Mouse (Mus musculus) hematopoietic stem cell, adult 5-6 weeks (primary cell): Measurements from ENCODE around the gene Ccdc32. TPM values are rescaled to one million over a fixed set of nuclear protein-coding genes. Genes with fewer than 3 reads are reported as not detected.

Source experiments
- ATAC-seq, 2 experiments: fragments of 125-278 bp in 1 of 2; replicated peaks in 1 of 2; 2 replicates each; pipeline ENCODE4 v1.8.0; 2016 to 2017; ENCODE audit warnings: inconsistent platforms in 2 of 2, mild to moderate bottlenecking in 2 of 2, moderate number of reproducible peaks in 2 of 2, low read depth in 1 of 2, moderate TSS enrichment in 1 of 2; ENCODE audit not compliant: low FRiP score in 2 of 2, poor library complexity in 2 of 2, severe bottlenecking in 2 of 2, insufficient read depth in 1 of 2, low TSS enrichment in 1 of 2
- total RNA-seq: library from RNA; stranded (forward); fragments of 172-1452, 232-1000 nt; gene quantifications from 2 replicates; pipeline ENCODE4 v1.2.3, GENCODE M21; 2017

Ccdc32 gene
- 8.0 and 16.3 TPM in 2 replicates for total RNA-seq

DNA sequence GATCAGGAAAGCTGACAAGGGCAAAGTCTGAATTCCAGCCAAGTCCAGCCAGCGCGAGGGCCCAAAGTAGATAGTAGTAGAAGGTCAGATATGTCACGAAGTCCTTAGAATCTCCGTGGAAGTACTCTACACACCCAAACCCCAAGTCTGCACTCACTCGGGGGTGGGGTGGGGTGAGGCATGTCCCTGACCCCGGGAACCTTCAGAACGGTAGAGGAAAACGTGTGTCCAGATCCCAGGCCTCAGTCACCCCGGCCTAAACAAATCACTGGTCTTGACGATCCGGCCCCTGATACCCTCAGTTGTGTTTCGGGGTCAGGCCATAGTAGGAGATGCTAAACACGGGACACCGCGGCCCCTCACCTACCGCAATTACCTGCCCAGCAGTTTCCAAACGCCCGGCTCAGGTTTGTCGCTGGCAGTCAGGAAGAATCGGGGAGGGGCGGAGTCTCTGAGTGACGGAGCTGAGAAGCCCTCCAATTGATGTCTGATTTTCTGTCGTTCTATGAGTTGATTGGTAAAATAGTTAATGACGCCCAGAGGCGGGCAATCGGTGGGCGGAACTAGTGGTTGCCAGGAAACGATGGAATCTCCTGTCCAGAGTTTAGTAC, at the start of gene Ccdc32:
Ccdc32 (minus strand) TSS at position 453 of the 611 bp plus-strand sequence.
- ATAC-seq, result peak; percentile 99

DNA sequence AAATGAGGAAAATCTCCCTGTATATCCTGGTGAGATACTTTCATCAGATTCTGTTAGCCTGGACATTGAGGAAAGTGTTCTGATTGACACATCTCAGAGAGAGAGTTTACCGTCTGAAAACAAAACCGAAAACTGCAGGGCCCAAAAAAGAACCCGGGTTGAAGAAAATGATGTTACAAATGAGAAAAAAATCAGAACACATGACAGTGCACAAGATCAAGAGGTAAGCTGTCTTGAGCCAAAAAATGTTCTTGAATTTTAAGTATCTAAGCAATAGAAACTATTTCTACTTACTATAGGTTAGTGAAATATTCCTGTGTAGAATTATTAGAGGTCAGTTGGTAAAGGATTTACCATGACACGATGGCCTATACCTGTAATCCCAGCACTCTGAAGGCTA, 43.2 kb upstream of the Ccdc32 start:
- ATAC-seq, result no peak

DNA sequence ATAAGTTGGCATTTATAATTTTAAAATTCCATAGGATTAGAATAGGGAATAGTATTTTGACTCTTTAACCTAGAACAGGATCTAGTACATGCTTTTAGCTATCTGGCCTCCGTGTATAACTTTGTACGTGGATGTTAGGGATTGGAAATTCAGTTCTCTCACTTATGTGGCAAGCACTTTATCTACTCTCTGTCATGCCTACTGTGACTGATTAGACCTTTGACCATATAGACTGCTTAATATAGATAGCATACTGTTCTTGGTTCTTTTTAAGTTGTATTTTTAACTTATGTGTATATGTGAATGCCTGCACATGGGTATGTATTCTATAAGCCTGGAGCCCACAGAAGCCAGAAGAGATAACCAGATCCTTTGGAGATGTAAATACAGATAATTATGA, 30.9 kb upstream of the Ccdc32 start:
- ATAC-seq, result no peak

DNA sequence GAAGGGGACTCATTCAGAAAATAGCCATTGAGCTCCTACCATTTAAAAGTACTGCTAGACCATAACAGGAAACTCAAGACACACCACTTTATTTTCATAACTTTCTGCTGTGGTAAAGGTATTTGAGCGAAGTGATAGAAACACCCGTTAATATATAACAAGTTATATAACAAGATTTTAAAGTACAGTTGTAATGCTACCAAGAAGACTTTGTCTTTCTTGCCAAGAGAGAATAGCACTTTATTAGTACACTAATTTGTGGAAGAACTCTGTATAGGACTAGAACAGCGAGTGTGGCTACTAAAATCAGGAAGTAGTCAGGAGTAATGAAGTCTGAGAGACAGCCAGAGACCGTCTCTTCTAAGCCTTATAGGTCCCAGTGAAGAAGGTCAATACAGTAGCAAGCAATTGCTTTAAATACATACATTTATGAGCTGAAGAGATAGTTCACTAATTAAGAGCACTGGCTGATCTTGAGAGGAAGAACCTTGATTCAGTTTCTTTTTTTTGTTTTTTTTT, 21.0 kb upstream of the Ccdc32 start:
- no peak for ATAC-seq

DNA sequence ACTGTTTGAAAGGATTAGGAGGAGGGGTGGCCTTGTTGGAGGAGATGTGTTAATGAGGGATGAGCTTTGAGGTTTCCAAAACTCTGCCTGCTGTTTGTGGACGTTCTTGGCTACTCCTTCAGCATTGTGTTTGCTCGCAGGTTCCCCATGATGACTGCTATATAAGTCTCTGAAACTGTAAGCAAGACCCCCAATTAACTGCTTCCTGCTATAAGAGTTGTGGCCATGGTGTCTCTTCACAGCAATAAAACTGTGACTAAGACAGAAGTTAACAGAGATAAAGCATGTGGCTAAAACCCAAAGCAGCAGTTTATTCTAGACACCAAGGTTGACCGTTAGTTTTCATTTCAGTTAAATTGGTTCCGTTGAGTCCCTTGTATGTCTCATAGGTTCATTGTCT, 18.7 kb upstream of the Ccdc32 start:
- ATAC-seq, result no peak

DNA sequence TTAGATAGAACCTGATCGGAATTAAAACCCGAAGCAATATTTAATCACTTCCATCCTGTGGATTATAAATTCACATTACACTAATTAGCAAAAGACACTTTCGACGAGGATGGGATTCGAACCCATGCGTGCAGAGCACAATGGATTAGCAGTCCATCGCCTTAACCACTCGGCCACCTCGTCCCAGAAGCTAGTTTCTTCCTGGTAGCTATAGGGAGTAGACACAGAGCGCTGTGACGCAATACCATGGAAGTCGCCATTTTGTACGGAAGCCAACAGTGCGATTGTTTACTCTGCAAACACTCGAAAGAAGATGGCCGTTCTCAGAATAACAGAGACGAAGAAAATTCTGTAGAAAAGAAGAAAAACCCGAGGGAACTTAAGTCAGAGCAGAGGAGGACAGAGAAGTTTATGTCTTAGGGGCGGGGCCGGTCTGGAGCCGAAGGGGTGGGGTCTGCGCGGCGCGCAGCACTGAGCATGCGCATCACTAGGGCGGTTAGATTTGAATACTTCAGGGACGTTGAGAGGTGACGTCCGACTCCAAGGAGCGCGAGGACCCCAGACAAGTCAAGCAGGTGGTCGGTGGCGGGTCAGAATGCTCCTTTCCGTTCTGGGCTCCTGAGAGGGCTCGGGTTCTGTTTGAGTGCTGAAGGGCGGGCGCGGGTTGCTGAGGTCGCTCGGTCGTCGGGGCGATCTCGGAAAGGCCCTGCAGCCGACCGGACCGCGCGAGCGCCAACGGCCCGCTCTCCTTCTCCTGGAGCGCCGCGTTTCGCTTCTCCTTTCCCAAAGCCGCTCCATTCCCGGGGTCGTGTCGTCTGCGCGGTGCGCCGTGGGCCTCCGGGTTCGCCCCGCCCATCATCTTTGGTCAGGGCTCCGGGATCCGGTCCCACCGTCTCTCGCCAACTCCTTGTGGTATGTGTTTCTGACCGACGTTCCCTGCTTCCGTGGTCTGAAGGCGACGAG, 17.7 kb upstream of the Ccdc32 start, which contains the start of gene Knl1:
Knl1 (plus strand) TSS at position 471 of the 963 bp plus-strand sequence.
- peak; percentile 81 to 92 for ATAC-seq

DNA sequence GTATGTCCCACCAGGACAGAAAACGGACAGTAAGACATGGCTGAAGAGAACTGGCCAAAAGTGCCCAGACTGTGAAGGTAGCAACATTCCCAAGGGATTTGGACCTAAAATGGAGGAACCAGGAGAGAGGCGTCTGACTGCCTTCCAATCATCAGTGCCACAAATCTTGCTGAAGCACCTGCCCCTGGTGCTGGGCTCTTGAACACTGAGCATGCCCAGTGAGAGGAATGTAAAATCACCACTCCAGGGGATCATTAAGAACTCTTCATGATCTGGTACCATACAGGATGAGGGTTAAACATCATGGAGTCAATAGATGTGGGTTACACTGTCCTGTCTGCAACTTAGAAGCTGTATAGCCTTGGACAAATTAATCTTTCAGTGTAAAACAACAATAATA, 16.0 kb upstream of the Ccdc32 start:
- ATAC-seq, result no peak

DNA sequence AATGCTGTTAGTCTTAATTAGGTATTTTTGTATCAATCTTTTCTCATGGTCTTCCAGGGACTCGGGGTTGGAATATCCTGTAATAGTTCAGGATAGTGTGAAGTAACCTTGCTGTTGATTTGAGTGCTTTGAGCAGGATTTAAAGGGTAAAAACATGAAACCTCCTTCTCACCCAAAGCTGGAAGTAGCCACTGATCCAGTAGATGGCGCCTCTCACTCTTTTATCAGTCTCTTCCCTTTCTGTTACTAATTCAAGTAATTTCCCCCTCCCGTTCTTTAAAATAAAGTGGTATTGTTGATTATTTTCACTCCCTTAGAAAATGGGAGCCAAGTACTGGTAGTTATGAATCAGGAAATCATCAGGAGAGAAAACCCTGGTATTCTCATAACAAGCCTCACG, 11.7 kb upstream of the Ccdc32 start:
- no peak for ATAC-seq

DNA sequence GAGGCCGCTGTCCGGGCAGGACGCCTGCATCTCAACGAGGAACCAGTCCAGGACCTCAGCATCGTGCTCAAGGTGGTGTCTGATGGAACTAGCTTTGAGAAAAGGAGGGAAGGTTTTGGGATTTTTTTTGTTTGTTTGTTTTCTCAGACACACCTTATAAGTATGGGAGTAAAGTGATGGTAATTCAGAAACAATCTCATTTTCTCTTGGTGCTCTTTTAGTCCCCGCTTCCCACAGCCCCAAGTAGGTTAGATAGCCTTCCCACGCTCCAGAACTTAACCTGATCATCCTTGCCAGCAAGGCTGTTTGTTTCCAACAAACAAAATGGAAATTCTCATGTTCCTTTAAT, 6.2 kb upstream of the Ccdc32 start:
- no peak for ATAC-seq

DNA sequence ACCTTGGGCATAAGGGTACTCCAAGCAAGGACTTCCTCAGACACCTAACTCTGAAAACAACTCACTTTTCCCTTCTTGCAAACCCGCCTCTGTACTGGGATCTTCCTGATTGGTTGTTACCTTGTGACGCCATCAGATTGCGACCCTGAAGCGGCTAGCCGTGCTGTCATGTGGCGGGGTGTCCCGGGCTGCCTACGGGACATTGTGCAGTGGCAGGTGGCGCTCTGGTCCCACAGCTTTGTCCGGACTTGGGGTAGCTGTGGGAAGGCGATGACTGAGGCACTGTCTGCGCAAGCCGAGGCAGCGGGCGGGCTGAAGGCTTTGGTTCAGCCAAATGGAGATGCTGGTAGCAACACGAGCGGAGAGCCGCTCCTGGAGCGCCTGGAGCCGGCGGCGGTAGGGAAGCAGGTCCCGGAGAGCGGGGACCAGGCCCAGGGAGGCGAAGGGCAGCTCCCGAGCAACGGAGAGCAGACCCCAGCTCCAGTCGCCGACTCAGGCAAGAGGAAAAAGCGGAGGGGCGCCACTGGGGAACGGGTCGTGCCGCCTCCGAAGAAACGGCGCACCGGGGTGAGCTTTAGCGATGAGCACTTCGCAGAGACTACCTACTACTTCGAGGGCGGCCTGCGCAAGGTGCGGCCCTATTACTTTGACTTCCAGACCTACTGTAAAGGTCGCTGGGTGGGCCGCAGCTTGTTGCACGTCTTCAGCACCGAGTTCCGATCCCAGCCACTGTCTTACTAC, 5.6 kb upstream of the Ccdc32 start, which contains the start of gene Rpusd2:
Rpusd2 (plus strand) TSS at position 135 of the 741 bp plus-strand sequence.
- ATAC-seq, result peak; percentile 98 to 100

DNA sequence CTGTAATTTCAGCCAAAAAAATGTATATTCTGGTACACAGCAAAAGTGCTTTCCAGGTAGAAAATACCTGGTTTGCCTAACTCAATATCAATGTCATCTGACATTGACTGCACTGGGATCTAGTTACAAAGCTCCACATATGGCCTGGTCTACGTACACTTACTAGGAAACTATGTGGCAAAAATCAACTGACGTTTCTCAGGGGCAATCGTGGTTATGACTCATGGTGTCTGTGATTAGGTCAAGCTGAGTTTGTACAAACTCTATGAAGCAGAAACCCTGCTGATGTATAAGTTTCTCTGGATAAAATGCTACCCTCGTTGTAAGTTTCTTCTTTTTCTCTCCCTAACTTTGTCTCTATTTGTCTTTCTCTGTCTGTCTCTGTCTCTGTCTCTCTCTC, 3.0 kb upstream of the Ccdc32 start:
- no peak for ATAC-seq

DNA sequence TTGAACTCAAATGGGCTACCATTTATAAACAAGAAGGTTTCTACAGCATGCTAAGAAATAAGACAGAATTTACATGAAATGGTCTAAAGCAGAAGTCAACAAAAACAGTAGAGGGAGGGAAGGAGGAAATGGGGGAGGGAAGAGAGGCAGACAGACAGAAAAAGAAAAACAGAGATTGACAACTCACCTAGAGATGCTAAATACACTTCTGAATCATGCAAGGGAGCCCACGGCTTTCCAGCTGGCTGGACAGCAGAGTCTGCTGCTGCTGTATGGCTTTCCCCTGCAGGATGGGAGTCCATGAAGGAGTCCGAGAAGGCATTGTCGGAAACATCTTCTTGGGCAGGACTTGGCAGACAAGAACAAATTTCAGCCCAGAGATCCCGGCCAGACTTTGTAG, 2.2 kb downstream of the Ccdc32 start:
- no peak for ATAC-seq

DNA sequence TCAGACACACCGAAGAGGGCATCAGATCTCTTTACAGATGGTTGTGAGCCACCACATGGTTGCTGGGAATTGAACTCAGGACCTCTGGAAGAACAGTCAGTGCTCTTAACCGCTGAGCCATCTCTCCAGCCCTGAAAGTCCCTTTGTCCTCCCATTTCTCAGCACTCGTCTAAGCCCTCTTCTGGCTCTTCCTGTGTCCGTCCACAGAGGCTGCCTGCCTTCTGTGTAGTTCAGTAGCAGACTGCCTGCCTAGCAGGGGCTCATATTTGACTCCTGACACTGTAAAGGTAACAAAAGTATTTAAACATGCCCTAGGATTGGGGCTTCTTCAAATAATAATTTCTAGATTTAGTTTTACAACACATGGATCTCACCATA, 4.0 kb downstream of the Ccdc32 start:
- ATAC-seq, result no peak

DNA sequence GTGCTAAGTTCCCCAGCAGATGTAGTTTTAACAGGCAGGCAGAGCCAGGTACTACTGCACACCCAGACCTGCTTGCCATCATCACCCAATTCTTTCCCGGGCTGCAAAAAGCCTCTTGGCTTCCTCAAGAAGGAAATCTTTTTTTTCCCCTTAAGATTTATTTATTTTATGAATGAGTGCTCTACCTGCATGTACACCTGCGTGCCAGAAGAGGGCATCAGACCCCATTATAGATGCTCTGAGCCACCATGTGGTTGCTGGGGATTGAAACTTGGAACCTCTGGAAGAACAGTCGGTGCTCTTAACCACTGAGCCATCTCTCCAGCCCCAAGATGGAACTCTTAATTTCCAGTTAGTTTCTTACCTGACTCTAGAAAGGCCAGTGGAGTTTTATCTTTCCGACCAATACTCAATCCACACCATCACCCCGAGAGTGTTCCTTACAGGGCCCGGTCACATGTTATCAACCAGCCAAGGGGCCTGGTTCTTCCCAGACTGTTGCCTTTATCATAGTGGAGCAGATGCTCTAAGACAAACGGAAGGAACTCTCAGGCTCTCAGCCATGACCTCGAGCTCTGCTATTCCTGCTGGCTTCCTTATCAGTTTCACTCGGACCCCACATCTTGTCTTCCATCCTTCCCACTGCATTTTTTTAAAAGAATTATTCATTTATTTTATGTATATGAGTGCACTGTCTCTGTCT, 4.5 kb downstream of the Ccdc32 start:
- ATAC-seq, result no peak; a peak in 1 of 4 replicates

DNA sequence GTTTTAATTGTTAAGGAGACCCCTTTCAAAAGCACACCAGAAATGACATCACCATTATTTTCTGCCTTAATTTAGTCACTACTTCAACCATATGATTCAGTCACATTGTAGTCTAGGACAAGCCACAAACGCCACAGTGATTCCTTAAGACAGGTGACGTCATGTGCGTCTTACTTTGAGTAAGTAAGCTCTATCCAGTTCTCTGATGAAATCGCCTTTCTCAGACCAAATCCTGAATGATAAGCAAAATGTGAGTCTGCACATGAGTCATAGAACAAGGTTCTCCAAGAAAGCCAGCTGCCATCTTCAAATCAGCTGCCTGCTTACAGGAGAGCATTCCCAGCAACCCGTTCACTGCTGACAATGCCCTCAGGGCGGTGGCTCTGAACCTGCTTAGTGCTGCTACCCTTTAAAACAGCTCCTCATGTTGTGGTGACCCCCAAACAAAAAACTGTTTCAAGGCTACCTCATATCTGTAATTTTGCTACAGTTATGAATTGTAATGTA, 6.0 kb downstream of the Ccdc32 start:
- ATAC-seq, result no peak

DNA sequence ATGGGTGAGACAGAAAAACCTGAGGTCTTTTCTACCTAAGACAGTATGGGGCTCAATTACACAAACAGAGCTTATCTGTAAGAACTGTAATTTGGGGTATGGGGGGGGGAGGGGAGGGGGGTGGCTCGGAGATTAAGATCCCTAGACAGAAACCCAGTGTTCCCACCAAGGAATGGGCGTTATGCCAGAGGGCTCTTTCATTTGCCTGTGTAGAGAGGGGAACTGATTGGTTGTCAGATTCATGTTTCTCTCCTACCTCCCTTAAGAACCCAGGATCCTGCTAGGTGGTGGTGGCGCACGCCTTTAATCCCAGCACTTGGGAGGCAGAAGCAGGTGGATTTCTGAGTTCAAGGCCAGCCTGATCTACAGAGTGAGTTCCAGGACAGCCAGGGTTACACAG, 9.7 kb downstream of the Ccdc32 start:
- ATAC-seq, result no peak

DNA sequence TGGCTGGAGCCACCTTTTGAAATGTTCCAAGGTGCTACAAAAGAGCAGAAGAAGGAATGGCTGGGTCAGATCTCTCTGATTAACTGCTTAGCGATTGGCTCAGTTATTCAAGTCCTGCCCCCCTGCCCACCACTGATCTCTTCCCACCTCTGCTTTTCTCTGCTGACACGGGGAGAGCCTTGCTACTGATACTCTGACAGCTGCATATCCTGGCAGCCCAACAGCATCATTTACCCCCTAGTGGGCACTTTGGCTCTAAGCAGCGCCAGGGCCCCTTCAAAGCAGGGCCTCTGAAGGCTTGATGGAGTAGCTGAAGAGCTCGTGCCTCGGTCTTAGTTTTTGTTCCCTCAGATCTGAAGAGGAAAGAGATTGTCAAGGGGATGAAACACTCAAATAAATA, 10.1 kb downstream of the Ccdc32 start:
- ATAC-seq, result no peak
